Mouse (Mus musculus) adipocyte (in vitro differentiated cells): ENCODE results near the gene Cpa4.
A peak's percentile ranks its signal among the peaks of the same experiment; 100 is the strongest.

ENCODE experiments used
- DNase-seq: peaks from one replicate; pipeline ENCODE4 v3.0.0-alpha.2; 2016; ENCODE audit warnings: low spot score

Cpa4 gene

DNA sequence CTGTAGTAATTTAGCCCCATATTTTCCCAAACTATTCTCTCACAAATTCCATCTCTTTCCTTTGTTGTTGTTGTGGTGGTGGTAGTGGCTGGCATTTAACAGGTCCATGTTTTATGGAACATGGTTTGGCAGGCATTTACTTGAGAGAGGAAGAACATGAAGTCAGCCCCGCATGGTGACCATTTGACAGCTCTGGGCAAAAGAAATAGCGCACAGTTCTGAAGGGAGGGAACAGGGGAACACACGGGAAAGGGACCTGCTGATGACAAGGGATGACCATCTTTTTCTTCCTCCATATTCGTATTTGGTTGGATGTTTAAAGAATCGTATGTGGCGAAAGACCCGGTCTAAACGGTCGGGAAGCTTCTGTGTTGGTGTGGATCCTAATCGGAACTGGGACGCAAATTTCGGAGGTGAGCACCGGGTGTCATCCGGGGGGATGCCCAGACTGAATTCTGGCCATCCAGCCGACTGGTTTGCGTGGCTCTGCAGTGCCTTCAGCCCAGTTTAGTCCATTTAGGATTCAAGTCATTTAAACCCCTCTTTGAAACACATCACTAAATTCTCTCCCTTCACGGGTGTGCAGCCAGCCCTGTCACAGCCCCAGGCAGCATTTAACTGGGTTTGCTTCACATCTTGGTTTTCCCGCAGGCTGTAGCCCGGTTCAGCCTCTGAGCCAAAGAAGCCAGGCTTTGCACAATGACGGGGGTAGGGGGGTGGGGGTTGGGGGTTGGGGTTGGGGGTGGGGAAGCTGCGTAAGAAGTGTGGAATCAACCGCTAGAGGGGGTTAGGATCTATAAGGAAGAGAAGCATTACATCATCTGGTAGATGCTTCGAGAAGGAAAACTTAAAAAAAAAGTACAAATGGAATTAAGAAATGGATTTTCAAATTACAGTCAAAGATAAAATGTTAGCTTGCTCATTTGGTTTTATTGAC, 16.3 kb upstream of the Cpa4 start:
- no peak for DNase-seq

DNA sequence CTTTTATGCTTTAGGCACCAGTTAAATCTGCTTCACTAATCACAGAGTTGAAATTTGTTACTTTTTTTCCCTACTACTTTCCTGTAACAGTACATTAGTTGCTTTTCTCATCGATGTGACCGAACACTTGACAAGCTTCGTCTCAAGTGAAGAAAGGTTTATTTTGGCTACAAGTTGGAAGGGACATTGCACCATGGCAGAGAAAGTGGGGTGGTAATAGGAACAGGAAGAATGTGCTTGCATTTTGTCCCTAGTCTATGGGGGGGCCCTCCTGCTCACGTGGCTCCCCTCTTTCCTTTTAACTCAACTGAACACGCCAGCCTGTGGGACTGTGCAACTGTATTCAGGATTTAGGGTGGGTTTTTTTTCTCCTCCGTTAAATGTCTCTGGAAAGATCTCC, 15.5 kb upstream of the Cpa4 start:
- DNase-seq: peak; percentile 73

DNA sequence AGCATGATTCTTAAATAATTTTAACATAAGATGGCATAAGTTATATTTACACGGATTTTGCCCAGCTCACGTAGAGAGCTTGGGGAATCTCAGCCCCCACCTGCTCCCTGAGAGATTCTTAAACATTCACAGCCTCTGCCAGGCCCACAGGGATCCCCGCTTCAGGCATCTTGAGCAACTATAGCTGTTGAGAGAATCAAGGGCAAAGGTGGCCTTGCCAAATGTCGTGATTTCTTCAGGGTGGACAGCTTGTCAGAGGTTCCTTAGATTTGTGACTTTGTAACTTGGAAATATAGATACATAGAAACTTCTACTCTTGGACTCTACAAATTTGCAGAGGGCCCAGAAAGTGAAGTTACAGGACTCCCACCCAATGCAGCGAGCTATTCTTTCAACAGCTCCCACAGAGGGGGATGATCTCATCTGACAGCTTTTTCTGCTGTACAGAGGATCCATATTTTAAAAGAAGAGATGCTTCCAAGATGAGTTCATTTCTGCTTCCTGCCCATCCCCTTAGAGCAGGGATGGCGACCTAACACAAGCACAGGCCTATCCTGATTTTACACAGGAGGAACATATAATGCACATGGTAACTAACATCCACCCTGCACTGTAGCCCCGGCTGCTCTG, 14.7 kb upstream of the Cpa4 start:
- DNase-seq: peak; percentile 92

DNA sequence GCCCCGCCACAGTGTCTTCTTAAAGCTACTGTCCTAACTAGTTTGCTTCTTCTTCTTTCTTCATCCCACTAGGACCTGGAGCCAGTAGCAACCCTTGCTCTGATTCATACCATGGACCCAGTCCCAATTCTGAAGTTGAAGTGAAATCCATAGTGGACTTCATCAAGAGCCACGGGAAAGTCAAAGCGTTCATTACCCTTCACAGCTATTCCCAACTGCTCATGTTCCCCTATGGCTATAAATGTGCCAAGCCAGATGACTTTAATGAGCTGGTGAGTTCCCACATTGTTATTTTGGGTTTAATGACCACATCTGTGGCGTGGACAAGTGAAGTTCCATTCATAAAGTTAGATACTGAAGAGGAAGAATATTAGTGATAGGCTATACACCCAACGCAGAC, 14.1 kb upstream of the Cpa4 start:
- DNase-seq: peak; percentile 56

DNA sequence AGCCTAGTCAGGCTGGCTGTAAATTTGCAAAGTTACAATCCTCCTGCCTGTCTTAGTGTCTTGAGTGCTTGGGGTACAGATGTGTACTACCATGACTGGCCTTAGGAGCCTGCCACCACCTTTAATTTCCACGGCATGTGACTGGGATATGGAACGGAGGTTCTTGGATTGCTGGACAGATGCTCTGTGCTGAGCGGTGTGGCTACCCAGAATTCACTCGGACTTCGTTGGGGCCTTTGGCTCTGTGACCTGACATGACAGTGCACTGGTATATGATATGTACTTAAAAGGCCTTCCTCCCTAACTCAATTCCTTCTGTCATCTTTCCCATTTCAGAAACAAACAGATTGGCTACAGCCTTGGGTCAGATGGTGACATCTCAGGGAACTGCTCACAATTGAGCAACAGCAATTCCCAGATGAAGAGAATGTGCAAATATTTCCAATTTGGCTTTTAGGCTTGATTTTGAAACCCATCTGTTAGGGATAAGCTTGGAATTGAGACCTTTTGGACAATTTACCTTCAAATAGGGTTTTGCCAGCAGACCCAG, 13.5 kb upstream of the Cpa4 start:
- peak; percentile 92 for DNase-seq

DNA sequence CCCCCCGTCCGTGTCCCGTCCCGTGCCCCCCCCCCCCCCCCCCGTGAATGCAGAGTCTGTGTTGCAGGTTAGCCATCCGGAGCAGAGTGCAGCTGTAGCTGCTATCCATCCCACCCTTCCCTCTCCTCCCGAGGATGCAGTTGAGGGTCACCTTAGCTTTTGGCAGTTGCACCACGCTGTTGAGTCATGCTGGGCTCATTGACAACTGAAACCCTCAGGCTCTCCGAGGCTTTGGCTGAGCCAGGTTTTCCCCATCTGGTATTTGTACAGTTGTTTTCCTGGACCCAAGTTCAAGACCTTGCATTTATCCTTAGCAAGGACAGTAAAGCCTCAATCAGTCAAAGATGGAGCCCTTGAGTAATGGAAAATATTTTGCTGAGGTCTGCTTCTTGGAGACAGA, 12.1 kb upstream of the Cpa4 start:
- peak; percentile 87 for DNase-seq

DNA sequence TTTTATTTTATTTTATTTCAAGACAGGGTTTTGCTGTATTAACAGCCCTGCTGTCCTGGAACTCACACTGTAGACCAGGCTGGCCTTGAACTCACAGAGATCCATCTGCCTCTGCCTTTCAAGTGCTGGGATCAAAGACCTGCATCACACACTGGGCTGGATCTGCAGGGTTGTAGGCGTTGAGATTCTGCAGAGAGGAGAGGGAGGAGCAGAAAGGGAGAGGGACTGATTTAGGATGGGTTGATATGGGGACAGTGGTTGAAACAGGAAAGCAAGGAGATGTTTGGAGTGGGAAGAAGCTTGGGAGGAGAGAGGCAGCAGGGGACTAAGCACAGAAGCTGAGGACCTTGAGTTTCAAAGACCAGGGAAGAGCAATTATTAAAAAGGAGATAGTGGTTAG, 8.4 kb upstream of the Cpa4 start:
- DNase-seq: no peak

DNA sequence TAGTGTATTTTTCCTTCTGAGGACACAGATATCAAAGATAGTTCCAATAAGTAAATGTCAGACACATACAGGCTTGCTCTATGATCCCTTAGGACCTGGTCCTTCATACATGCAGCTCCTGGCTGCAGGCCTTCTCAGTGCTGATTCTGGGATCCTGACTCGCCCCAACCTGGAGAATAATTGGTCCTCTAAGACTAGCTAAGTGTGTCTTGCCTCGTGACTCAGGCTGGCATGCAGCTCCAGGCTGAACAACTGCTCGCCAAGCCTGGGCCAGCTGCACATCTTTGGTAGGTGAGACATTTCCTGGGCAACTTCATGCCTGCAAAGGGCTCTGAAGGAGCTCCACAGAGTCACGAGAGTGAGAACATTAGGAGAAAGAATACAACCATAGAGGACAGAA, 6.0 kb upstream of the Cpa4 start:
- DNase-seq: no peak

DNA sequence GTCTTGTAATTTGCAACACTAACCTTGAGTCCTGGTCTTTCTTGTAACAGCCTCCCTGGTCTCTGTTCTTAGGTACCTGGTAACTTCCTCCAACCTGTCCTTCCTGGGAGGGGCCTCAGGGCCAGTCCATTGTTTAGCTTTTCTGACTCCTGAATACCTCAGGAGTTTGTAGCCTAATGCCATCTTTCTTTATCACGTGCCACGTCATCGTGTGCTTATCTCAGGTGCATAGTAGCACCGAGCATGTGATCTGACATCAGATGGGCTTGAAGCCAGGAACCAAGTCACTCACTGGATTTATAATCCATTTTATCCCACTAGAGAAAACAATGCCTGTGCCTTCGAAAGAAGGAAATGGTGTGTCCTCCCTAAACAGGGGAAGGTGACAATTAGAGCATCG, 4.6 kb upstream of the Cpa4 start:
- no peak for DNase-seq

DNA sequence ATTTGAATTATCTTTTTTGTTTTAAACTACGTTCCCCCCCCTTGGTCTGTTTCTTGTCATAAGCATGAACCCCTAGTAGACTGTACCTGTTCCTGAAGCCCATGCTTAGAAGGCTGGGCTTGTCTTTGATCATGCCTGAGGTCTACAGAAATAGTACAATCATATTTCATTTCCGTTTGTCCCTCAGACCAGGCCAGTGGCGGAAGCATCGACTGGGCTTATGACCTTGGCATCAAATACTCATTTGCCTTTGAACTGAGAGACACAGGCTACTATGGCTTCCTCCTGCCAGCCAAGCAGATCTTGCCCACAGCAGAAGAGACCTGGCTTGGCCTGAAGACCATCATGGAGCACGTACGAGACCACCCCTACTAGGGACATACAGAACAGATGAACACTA, 4.1 kb upstream of the Cpa4 start:
- no peak for DNase-seq

DNA sequence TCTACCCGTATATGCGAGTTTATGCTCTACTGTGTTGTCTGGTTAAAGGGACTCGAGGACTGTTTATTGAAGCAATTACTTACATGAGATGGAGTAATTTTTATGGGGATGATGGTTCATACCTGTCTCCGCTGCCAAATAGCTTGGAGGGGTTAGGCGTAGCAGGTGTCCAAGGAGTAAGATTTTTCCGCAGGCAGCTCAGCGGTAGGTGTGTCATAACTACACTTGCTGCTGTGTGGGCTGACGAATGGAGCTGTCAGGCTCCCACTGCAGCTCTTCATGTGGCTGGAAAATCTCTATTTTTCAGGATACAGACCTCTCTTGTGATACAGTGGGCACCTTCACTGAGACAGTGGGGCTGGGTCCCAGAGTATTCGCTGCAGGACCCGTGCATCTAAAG, 1.2 kb downstream of the Cpa4 start:
- no peak for DNase-seq

DNA sequence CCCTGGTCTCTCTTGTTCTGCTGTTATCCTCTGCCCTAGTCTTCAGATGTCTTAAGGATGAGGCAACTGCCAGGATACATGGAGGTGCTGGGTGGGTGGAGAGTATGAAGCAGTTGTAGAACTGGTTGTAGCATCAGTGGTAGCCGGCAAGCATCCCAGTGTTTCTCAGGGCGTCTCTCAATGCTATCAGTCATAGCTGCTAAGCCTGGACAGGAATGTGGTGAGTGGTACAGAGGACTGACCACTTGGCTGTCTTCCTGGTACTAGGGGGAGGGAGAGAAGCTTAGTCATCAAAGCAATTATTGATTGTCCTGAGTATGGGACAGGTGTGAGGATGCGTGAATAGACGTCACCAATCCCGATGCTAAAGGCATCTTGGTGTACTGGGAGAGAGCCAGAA, 1.8 kb downstream of the Cpa4 start:
- DNase-seq: no peak

DNA sequence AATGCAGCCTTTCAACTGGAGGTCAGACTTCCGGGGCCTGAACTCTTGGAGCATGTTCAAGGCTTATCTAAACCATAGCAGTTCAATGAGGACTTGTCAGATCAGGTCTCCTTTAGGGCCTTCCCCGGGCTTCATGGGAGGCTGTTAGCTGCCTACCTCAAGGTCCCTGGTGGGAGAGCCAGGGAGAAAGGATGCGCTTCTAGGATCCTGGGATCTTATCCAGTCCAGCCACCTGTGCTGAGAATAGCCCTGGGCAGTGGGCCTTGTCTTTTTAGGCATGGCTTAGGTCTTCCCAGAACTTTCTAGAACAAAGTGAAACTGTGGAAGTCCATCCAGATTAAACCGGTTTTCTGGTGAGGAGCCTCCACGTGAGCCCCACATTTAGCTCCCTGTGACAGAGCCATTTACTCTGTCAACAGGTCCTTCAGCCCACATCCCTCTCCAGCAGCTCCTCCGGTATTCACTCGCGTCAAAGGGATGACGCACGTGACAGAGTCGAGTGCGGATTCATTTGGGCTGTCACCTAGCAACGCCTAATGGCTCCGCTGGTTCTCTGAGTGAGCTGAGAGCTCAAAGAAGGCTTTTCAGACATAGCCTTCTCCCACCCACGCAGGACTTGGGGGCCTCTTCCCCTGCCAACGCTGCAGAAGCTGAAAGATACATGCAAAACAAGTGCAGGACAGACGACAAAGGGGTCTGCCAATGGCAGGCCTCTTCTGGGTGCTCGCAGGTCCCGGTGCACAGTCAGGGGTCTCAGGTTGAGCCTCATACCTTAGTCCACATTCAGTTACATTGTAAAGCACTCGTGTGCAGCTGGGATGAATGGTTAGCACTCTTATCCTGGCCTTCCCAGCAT, 4.5 kb downstream of the Cpa4 start:
- DNase-seq: no peak

DNA sequence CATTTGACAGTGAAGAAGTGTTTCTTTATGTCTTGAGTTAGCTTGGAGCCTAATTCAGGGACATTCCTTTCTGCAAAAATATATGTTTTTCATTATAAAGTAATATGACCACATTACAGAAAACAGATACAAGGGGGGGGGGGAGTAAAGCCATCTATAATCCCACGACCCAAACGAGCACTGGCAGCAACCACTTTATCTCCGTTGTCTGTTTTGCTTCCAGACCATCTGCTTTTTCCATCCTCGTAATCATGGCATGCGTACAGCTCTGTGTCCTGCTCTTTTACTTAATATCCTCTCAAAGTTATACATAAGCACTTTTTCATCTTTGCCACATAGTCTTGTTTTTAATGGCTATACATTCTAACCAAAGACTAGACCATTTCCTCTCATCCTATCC, 5.2 kb downstream of the Cpa4 start:
- DNase-seq: no peak

DNA sequence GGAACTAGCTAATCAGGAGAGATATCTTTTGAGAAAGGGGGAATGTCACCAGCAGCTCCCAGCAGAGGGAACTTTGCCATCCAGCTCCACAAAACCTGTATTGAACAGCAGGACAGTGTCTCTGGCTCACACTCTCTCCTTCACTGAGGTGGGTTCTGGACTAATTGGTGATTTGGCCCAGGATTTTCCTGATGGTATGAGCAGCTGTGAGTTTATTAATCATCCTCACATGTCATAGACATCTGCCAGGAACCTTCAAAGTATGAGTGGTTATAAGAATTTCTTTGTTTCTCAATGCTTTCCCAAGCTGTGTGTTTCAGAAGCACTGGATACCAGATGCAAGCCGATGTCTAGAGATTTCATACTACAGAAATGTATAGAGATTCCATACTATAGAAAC, 6.8 kb downstream of the Cpa4 start:
- DNase-seq: no peak

DNA sequence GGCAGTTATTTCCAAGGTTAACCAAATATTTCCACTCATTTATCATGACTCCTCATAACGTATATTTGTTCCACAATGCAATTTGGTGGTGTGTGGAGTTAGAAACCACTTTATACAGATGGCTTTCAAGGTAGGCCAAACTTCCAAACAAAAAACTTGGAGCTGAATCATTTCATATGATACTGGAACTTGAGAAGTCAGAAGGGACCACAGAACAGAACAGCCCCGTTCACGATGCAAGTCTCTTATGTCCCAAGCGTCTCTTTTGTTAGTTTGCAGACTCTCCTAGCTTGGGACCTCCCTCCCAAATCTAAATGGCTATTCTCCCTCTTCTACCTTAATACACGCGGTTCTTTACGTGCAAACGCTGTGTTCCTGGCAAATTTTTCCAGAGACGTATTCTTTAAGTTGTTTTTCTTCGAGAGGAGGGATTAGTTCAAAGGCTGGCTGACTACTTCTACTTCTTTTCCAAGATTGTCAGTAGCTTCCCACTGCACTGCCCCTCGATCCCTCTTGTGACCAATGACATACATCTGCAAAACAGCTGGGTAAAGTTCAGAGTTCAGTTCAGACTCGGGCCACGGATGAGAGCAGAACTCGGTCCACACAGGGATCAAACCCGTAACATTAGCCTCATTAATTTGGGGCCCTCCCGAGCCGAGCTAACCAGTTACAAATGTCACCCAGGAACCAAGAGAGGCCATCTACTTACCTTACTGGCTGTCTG, 8.5 kb downstream of the Cpa4 start:
- DNase-seq: no peak

DNA sequence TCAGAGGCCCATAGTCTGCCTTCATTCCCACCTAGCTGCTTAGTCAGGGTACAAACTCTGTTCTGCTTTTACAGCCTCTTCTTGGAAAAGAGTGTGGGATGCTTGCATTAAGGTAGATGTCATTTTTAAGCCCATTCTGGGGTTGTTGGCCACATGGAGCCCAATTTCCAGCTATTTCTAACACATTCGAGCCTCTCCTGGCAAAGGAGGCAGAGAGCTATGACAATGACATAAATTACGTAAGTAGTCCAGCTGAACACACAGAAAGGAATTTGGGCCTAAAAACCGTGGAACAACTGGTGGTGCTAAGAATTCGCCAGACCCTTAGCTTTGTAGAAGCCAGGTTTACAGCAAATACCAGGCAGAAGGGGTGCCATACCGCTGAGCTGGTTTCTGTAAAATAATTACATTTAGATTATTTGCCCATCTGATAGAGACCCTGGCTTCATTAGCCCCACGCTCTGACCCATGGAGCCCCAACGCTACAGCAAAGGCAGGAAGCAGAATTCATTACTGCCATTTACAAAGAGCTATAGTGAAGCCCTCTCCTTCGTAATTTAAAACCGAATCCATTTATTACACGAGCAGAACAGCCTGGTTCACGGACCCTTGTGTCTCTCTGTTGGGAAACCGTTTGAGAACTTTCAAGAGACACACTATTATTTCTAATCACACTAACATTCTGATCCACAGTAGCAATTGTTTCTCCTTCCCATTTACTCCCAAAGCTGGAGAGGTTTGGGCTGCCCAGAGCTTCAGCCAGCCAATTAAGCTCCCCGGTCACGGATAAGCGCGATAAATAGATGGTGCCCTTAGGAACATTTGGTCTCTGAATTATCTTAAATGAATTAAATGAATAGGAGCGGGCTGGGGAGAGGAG, 12.0 kb downstream of the Cpa4 start:
- DNase-seq: no peak

DNA sequence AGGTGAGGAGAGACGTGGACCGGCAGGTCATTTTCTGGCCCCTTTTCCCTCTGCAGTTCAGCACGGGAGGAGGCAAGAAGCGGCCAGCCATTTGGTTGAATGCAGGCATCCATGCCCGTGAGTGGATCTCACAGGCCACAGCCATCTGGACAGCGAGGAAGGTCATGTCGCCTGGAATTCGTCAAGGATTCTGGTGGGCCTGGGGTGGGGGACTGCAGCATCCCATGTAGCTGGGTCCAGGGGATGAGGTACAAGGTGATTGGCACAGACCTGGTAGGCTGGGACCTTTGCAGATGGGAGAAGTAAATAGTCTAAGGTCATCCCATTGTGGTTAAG, 12.6 kb downstream of the Cpa4 start:
- no peak for DNase-seq

DNA sequence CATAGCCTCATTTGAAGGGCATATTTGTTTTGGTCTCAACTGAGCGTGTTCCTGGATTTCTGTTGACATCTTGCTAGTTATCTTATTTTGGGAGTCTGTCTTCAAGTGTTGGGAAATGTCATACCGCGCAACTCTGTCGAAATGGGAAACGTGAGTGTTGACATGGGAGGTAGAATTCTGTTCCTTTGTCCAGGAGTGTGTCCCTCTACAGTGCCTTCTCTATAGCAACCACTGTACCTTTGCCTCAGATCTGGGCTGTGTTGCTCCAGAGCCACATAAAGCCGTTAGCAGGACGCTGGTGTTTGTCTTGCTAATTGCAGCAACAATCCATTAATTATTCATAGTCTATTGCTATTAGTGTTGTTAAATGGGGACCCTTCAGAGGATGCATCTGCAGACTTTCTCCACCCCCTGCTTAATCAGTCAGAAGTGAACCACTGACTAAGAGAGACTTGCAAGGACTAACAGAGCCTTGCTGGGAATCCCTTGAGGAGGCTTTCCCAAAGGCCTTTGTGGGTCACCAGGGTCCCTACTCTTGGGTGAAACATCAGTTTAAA, 18.8 kb downstream of the Cpa4 start:
- DNase-seq: peak; percentile 58

DNA sequence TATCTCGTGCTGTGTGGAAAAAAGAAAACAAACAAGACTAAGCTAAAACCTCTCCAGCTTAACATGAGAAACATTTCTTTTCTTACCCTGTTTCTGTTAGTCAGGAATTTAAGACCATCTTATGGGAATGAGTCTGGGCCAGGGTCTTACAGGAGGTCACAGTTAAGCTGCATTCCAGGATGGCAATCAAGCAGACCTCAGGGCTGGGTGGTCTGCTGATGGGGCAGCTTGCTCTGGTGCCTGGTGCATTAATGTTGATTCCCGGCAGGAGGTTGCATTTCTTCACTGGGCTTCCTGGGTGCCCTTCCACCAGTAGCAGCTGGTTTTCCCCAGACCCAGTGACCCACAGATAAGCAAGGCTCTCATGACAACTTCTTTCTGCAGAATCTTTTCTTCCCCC, 21.6 kb downstream of the Cpa4 start:
- DNase-seq: no peak
